Mouse (Mus musculus) ES-CJ7 (cell line): ENCODE results near the gene Taar2.

Experiments
- DNase-seq: peaks from one replicate; pipeline ENCODE4 v3.0.0; 2011; ENCODE audit warnings: low read depth, low spot score

The Taar2 gene

GRCm38 (mm10) chr10:23978901-23979705, 40.7 kb downstream of the Taar2 start:
- peak; percentile 94 for DNase-seq

DNA sequence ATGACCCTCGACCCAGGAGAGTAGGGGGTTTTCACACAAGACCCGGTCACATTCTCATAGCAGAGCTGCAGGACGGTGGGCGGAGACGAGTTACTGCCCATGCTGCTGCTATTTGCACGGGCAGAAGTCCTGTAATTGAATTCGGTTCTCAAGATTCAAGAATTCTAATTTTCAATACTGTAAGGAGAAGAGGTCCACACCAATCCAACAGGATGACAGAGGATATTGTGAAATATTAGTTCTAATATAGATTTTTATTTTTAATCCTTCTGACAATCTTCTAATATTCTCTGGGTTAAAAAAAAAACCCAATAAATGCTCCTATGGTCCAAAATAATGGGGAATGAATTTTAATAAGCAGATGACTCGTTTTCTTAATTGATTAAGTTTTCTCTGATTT, 47.2 kb downstream of the Taar2 start, which contains the start of gene Taar6:
Gene Taar6, minus strand, starts transcription at position 101 of the 400 bp plus-strand sequence.
- no peak for DNase-seq

- DNase-seq = no peak
Observed at GRCm38 (mm10) chr10:23986419-23986818, 48.0 kb downstream of the Taar2 start.
